Mouse (Mus musculus): ENCODE data around the gene Bola3.

DNA sequence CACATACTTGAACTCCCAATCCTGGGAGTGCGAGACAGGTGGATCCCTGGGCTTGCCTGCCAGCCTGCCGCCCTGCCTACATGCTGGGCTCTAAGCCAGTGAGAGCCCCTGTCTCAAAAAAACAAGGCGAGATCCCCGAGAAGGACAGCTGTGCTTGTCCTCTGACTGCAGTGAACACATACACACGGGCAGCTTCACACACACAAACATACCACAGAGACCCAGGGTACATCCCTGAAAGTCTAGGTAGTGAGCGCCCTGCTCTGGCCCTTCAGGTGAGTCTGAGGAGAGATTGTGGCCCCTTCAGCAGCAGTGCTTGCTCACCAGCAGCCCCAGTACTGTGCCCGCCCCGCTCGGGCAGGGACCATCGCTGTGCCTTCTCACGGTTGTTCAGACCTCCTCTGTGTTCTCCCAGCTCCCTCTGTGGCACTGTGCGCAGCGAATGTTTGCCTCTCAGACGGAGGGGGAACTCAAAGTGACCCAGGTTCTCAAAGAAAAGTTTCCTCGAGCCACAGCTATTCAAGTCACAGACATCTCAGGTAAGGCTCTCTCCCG lies 2.0 kb downstream of the Bola3 start:
- TF ChIP-seq CTCF (conservative IDR thresholded peaks at IDR 0.05; ENCODE audit: low read length) (no peak), POU5F1 (IDR thresholded peaks at IDR 0.05; ENCODE audit: borderline replicate concordance, low read length) (no peak), NANOG (IDR thresholded peaks at IDR 0.05; ENCODE audit: borderline replicate concordance, low read length) (no peak)

Data from E14TG2a.4 (cell line).